Mouse (Mus musculus): ENCODE data around the gene Acsf3.

Acsf3 gene

DNA sequence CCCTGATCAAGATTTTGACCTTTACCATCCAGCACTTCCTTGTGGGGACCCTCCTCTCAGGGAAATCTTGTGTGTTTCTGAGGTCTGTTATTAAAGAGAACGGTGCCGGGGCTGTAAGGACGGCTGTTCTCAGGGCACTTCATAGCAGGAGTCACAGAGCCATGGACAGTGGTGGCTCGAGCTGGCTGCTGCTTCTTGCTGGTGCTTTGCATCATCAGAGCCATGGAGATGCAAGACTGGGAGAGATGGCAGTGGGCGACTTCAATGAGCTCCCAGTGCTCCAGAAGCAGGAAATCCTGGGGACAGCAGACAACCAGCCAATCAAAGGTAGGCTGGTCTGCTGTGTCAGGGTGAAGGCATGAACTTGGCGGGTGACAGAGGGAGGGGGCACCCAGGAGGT, 14.2 kb upstream of the Acsf3 start:
- in situ Hi-C loops (cut with MseI, MboI), result no loop called here

DNA sequence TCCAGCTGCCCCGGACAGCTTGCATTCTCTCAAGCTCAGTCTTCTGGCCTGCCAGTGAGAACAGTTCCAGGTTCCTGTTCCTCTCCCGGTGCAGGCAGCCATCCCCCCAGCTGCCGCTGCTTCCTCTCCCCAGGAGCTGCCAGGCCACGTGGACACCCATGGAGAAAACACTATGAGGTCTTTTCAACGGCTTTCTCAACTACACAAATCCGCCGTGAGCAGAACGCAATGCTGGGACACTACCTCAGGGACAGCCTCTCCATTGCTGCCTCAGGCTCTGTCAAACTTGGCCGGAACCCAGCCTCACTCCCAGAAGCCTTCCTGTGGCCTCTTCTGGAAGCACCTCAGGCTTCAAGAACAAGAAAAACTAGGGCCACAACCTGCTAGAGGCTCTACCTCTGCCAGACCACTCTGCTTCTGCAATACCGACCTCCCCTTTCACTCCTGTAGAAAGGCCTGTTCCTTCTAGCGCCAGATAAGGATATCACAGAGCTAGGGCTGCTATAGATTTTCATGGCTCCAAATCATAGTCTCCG, 12.5 kb upstream of the Acsf3 start:
- in situ Hi-C loops (cut with MseI, MboI), result no loop called here

DNA sequence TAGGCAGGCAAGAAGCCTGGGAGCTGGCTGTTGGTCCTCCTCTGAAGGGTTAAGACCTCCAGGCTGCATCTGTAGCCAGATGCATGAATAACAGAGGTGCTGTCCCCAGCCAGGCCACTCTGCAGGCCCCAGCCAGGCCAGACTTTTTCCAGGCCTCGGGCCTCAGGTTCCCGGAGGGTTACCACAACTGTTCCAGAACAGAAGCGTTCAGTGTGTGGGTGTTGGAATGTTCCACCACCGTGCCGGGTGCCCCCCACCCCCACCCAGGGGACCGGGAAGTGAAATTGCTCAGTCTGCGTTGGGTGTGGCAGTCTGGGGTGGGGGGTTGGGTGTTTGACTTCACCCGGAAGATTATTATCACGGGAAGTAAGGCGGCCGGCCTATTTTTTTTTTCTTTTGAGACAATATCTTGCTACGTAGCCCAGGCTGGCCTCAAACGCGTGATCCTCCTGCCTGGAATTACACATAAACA, 12.0 kb upstream of the Acsf3 start:
- in situ Hi-C loops (cut with MseI, MboI), result no loop called here

DNA sequence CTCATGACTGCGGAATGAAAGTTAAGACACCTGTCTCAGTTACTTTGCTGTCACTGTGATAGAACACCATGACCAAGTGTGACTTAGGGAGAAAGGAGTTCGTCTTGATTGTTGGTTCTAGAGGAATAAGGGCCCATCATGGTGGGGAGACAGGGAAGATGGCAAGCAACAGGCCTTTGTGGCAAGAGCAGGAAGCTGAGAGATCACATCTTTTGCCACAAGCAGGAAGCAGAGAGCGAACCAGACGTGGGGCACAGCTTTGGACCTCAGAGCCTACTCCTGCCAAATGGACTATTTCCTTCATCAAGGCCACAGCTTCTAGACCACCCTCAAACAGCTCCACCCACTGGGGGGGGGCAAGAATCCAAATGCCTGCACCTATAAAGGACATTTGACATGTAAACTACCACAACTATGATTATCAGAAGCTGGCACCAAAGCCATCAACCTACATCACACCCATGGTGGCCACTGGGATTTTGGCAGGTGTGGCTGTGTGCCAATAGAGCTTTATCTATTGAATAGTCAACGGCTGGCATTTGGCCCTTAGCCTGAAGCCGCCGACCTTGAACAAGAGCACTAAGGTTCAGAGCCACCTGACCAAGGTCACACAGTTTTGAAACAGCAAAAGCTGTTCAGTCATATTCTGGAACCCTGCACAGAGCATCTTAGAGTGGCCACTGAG, 10.4 kb upstream of the Acsf3 start:
- in situ Hi-C loops (cut with MseI, MboI), result no loop called here

DNA sequence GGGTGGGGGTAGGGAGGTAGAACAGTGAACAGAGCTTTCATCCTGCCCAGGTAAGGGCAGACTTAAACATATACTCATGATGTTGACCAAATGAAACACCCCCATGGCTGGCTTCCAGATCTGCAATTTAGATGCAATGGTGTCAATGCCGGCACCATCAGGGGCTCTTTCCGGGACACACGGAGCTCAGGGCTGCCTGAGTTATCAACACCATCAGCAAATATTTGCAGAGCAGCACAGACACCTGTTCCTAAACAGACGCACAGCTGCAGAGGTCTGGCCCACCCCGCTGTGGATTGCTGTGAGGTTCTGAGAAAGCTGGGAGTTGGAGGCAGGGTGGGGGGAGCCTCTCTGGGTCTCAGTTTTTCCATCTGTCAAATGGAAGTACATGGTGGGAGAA, 9.1 kb upstream of the Acsf3 start:
- in situ Hi-C loops (cut with MseI, MboI), result no loop called here

DNA sequence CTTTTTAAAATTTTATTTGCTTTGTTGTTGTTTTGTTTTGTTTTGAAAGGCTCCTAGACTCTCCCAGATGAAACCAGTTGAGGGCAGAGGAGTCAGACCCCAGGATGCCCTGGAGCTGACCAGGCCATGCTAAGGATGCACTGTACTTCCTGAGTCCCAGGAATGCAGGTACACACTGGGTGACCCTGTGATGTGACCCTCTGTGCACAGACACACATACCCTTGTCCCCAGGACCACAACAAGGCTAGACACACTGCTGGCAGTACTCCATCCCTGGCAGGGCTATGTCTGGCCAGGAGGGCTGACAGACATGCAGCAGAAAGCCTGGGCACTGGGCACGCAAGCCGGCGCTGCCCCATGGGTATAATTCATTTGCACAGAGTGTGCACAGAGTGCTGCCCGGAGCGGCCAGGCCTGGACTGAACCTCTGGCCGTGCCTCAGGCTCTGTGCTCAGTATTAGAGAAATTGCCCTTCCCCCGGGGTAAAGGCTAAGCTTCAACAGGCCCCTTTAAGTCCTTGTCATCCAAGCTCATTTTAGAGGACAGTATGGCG, 8.6 kb upstream of the Acsf3 start:
- in situ Hi-C loops (cut with MseI, MboI), result no loop called here

DNA sequence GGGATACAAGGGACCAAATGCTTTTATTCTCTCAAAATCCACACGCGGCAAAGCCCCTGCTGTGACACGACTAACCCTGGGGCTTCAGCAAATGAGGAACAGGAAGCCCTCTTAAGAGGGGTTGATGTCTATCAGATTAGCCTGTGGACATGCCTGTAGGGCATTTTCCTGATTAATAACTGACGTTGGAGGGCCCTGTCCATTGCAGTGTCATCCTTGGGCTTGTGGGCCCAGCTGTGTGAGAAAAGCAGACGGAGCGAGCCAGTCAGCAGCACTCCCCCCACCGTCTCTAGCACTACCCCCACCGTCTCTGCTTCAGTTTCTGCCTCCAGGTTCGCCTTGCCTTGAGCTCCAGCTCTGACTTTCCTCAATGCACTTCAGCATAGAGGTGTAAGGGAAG, 8.1 kb upstream of the Acsf3 start:
- in situ Hi-C loops (cut with MseI, MboI), result no loop called here

DNA sequence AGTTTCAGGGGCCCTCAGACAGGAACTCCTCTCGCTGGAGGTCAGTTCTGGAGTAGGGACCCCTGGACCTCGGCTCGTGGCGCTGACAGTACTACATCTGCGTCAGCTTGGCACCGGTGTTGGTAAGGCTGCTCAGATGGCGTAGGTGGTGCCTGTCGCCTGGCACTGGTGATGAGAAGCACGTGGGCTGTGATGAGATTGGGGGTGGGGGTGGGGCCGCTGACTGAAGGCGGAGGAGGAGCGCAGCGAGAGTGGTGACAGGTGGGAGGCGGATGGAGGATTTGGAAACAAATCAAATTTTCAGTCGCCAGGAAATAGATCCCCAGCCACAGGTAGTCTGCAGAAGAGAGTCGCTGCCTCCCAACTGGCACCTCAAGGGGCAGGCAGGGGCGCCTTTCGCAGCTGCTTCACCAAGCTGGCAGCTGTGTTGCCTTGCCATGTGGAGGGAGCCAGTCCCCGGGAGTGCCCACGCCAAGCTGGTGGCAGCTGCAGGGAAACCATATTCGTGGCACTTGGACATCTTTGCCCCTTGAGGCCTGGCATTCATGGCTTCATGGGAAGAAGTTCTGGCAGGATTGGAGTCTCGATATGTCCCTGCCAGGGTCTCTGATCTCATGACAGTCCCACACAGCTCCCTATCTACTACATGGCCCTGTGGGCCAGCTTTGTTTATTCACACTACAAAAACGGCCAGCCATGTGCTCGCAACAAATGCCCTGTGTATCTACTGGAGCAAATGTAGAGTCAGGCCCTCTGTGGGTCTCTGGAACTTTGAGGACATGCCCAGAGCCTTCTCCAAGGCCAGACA, 5.8 kb upstream of the Acsf3 start:
- in situ Hi-C loops (cut with MseI, MboI), result no loop called here

DNA sequence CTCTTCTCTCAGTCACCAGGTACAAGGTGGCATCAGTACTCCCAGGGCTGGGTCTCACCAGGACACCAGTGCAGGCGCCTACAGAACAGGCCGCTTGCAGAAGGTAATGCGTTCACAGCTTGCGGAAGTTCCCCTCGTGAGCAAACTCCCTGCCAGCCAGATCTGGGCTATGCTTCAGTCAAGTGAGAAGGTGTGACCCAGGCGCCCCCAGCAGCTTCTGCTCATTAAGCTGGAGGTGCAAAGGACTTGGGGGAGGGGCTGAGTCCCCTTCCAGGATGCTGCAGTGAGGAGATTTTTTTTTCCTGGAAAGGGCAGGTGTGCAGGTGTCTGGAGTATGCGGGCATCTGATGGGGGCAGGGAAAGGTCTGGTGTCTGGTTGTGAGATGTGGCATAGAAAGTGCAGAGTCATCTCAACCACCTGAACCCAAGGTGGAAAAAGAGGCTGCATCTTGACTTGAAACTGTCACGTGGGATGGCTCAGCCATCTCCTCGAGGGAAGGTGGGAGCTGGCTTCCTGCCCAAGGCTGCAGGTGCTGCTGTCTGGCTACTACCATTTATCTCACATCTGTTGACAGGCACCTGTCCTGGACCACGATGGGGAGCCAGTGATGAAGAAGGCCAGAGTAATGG, 2.7 kb upstream of the Acsf3 start:
- in situ Hi-C loops (cut with MseI, MboI), result no loop called here

DNA sequence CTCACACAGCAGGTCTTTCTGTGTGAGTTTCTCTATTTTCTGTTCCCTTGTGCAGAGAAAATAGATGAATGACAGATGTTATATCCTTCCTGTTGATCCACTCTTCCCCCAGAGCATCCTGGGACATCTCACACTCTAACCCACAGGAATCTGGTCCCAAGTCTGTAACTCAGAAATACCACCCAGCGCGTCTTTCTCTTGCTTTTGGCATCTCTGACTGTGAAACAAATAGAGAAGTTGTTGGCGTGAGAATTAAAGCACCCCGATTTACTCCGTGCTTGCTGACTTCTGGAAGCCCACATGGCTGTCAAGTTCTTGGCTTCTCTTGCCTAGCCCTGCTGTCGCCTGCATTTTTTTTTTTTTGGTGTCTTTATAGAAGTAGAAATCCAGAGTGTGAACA, 2.4 kb downstream of the Acsf3 start:
- in situ Hi-C loops (cut with MseI, MboI), result no loop called here

DNA sequence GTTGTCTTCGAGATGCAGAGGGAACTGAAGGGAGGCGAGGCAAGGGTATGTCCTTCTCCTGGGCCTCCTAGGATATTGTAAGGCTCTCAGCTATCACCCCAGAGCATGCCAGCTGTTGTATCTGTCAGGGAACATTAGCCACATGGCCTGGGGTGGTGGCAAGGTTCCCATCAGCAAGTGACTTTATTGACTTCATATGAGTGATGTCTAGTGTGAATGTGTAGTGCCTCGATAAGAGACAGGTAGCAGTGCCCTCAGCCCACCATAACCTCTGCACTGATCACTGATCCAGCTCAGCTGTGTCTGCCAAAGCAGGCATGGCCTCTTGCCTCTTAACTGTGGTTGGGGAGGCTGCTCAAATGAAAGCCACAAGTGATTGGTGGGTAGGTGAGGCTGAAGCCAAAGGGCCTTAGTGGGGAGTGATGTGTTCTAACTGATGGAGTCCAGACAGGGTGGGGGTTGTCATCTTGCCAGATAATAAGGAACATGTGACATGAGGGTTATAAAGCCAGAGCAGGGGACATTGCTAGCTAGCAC, 3.5 kb downstream of the Acsf3 start:
- in situ Hi-C loops (cut with MseI, MboI), result no loop called here

DNA sequence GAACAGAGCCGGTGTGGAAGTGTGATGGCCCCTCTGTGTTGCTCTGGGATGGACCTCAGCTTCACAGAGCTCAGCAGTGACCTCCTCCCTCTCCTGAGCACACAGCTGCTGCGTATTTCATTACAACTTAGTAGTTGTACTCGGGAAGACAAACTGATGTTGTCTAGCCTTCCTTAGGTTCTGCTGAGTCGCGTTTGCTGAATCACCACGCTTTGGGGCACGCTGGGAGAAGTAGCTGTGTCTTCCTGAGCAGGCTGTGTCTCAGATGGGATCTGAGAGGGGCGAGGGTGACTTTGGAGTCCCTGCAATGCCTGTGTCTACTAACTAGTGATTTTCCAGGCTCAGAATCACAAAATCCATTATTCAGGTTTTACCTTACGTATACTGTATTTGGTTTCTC, 4.0 kb downstream of the Acsf3 start:
- in situ Hi-C loops (cut with MseI, MboI), result no loop called here

DNA sequence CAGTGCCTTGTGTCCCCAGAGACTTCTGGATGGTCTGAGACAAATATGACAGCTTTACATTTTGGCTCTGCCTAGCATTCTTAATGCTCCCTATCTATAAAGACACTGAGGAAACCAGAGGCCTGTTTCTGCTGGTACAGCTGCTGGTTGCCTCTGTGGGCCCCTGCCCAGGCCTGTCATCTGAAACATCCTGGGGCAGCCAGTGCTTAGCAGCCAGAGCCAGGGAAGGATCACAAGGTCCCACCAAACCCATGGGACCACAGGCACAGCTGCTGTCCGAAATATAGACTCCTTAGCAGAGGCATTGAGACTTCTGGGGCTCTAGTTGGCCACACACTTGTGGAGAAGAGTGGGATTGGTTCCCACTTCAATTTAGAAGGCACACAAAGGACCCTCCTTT, 9.5 kb downstream of the Acsf3 start:
- in situ Hi-C loops (cut with MseI, MboI), result no loop called here

DNA sequence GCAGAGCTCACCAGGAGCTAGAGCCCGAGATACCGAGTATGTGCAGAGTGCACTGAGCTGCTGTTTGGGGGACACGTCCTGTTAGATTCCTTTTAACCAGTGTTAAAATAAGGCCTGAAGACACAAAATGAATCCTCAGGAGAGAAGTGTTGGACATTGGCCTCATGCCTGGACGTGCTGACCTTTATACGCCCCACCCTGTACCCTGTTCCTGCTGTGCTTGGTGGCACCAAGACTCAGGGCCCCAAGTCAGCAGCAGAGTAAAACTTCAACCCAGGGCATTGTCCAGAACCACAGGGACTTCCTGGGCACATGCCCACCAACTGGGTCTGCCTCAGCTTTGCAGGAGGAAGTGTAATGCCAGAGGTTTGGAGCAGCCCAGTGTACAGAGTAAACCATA, 14.5 kb downstream of the Acsf3 start:
- in situ Hi-C loops (cut with MseI, MboI), result no loop called here

DNA sequence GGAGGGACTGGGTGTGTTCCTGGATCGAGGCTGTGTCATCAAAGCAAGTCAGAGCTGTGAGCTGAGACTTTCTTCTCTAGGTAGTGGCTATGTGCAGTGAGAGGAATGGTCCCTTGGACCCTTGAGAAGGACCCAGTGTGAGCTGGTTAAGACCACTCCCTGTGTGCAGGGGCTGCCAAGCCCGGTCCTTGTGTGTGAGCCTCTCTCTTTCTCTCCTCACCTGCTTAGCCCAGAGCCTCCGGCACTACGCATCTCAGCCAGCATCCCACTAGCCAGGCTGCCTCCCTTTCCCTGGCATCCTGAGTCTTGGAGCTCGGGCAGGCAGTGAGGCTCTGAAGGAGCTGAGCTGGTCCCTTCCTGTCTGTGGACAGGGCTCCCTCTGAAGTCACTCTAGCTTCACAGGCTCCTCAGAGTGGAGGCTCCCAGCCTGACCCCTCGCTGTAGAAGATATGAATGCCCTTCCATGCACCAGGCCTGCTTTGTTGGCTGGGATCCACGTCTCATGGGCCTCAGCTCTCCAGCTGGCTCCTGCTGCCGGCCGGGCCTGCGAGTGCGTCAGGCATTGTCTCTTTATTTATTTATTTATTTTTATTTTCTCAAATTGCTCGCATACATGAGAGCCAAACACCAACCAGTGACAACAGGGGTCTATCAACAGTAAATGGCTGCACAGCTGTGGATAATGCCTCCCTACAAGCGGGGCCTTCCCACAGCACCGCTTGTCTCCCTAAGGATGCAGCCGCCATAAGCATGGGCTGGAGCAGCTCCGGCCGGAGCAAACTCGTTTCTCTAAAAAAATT, 18.3 kb downstream of the Acsf3 start:
- in situ Hi-C loops (cut with MseI, MboI), result no loop called here

DNA sequence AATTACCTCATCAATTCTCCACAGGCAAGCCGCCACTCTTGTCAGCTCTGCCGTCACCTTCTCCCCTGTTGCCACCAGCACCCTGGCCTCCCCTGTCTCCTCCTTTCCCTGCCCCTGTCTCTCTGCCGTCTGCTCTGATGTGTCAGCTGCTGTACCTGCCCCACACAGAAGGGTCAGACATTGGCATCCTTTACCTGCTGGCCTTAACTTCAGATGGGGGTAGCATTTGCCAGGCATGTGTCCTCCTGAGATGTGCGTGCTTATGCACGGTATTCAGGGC, 18.8 kb downstream of the Acsf3 start:
- in situ Hi-C loops (cut with MseI, MboI), result no loop called here

DNA sequence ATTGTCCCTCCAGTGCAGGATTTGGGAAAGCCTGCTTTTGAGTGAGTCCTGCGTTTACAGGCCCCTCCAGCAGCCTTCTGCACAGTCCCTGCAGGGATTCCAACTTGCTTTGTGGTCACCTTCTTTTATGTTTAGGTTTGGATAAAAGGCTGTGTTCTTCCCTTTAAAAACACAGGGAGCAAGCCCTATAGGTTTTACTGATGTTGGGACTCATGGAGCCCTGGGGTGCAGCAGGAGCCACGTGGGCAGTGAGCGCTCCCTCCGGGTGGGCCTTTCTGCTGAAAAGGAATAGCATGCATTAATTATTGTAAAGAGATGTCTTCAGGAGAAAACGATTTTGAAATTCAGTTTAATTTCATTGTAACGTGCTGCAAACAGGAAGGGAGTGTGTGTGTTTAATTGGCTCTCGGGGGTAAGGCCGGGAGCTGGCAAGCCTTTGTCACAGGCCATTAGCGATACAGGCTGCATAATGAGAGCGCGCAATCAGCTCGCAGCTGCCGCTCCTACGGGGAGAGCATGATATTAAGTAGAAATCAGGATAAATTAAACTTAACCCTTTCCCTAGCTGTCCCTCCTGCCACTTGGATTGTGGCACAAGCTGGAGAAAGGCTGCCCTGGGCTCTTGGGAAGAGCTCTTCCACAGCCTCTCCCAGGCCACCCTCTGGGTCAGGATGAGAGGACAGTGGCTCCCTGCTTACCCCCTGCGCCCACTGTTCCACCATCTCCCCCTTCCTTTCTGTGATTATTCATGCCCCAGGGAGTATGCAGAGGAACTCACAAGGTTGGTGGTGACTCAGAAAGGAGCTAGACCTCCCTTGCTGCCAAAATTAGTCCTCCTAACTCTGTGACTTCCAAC, 28.8 kb downstream of the Acsf3 start:
- in situ Hi-C loops (cut with MseI, MboI), result no loop called here

DNA sequence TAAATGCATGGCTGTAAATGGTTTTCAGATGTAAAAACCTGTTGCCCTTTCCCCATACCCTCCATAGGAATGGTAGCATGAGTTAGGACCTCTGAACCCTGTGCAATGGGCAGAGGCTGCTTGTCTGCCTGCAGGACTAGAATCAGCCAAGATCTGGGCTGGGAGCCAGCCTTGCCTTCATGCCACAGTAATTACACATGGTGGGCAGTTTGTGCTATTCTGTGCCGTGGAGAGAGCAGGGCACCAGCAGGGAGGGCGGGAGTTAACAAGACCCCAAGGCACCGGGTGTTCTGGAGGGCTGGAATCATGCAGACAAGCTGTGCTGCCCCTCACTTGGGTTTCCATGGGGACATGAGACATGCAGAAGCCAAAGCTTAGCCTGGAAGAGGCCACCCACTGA, 30.1 kb downstream of the Acsf3 start:
- in situ Hi-C loops (cut with MseI, MboI), result no loop called here

DNA sequence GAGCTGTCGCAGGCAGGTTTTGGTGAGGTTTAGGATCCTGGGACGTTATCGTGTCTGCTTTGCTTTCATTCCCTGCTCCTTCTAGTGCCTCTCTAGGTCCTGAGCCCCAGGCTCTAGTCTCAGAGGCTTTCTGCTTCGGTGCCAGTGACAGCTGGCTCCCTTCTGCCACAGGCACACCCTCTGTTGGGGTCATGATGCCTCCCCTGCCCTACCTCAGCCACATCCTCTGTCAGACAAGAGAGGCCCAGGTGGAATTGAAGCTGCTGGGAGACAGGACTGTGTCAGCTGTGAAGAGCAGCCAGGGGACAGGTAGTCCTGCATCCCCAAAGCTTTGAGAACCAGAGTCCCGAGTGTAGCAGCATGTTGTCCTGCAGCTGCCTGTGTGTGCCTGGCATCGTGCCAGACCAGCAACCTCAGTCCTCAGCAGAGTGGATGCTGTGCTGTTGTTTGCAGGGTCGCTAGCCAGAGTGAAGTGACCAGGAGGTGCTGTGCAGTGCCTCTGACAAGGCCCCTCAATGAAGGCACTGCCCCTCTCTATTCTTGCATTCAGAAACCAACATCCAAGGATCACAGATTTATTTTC, 31.8 kb downstream of the Acsf3 start:
- in situ Hi-C loops (cut with MseI, MboI), result no loop called here

DNA sequence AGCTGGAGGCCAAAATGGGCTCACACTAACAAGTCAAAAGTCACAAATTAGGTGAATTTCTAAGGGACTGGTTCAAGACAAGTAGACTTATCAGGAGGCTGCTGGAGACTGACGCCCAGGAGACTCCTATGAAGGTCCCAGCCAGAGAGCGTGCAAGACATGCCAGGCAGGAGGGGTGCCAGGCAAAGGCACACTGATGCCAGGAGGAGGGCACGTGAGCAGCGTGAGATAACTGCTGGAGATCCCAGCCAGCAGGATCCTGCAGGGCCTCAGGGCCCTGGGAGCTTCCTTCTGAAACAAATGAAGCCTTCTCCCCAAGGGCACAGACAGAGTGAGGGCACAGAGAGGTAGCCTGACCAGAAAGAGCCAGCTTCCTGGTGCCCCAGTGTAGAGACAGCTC, 32.6 kb downstream of the Acsf3 start:
- in situ Hi-C loops (cut with MseI, MboI), result no loop called here

Data from mouse trophoblast stem cell (cell line).